20 mouse cellular contexts compared by ENCODE assay signal in the genomic region with DNA sequence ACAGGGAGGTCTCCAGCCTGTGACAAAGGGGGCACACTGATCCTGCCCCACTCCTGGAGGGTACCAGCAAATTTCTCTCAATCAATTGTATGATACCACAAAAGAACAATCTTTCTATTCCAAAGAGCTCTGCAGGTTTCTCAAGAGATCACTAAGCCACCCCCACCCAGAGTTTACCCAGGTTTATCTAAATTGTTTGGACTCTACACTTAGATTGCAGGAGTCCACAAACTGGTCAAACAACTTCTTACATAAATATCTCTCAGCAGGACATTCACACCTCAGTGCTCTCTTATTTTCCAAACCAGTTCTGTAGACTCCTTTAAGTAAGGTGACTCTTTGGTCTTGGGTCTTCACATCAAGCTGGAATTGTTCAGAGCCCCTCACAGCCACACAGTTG. TPM values are rescaled to one million over a fixed set of nuclear protein-coding genes. Genes with fewer than 3 reads are reported as not detected.
DNase-seq lines count a peak whose midpoint lies in the region; ATAC-seq and TF ChIP-seq lines count a peak whose summit lies in the region.
"Had no signal": no experiment of that assay in that cellular context is flagged by ENCODE, and none has a peak within 500 bp of the region (broad histone marks: within the 10 kb centered on the region; RNA-seq: fewer than 3 reads in every experiment).

A gene (minus strand): TSS at position 174 of the 400 bp plus-strand sequence.

- H3K4me1 ChIP-seq in limb, embryonic 11.5 days (ENCODE audit: control insufficient read depth, insufficient read depth, low read length) = no peaks in the 10 kb centered on the region
- H3K4me1 ChIP-seq in limb, embryonic 10.5 days = no peaks in the 10 kb centered on the region
- H3K4me1 ChIP-seq in intestine, embryonic 14.5 days (replicated peaks; ENCODE audit: control insufficient read depth, insufficient read depth, low read length) = no peaks in the 10 kb centered on the region
- H3K4me1 ChIP-seq in intestine, postnatal 0 days (replicated peaks; ENCODE audit: control insufficient read depth, insufficient read depth, low read length) = no peaks in the 10 kb centered on the region
- H3K4me1 ChIP-seq: forebrain, embryonic 12.5 days; heart, embryonic 10.5 days; liver, embryonic 13.5 days; midbrain, embryonic 10.5 days had no signal

- peak; percentile 7 for DNase-seq in limb, embryonic 11.5 days (ENCODE audit: low spot score)
- DNase-seq in limb, embryonic 10.5 days (ENCODE audit: low spot score) = no peak
- DNase-seq in intestine, embryonic 14.5 days (ENCODE audit: low spot score) = no peak
- peak; percentile 70 for DNase-seq in lung, postnatal 36 days
- no peak for DNase-seq in natural killer cell, adult 2 months (ENCODE audit: low spot score in 2 of 2)
- DNase-seq: cerebellum, adult 2 months; gastrocnemius, postnatal 25 days; liver, embryonic 13.5 days; right cerebral cortex, adult 18-20 months; thymus, adult 18-20 months had no signal

- no peaks in the 10 kb centered on the region for H3K36me3 ChIP-seq in limb, embryonic 11.5 days (ENCODE audit: control insufficient read depth, insufficient read depth, low read length)
- H3K36me3 ChIP-seq in limb, embryonic 10.5 days = no peaks in the 10 kb centered on the region
- H3K36me3 ChIP-seq in intestine, embryonic 14.5 days (ENCODE audit: control insufficient read depth, insufficient read depth, low read length) = no peaks in the 10 kb centered on the region
- H3K36me3 ChIP-seq in intestine, postnatal 0 days (ENCODE audit: control insufficient read depth, insufficient read depth) = no peaks in the 10 kb centered on the region
- H3K36me3 ChIP-seq: forebrain, embryonic 12.5 days; G1E; heart, embryonic 10.5 days; liver, embryonic 13.5 days; midbrain, embryonic 10.5 days had no signal

- ATAC-seq in limb, embryonic 11.5 days (ENCODE audit: insufficient number of reproducible peaks, low FRiP score, low TSS enrichment, low read depth) = no peak
- 0 out of 2 replicates have a peak, but pooled peaks have one; percentile 23 for ATAC-seq in intestine, embryonic 14.5 days (replicated peaks; ENCODE audit: low FRiP score, low TSS enrichment, low read depth)
- peak; percentile 94 for ATAC-seq in intestine, postnatal 0 days
- ATAC-seq in monocyte, adult 5-6 weeks (replicated peaks; ENCODE audit: insufficient number of reproducible peaks, low FRiP score, low TSS enrichment, poor library complexity, severe bottlenecking) = no peak
- ATAC-seq: hindbrain, postnatal 0 days had no signal

- no peaks in the 10 kb centered on the region for H3K9me3 ChIP-seq in limb, embryonic 11.5 days (ENCODE audit: control insufficient read depth, low read length)
- H3K9me3 ChIP-seq in limb, embryonic 10.5 days (replicated peaks) = no peaks in the 10 kb centered on the region
- no peaks in the 10 kb centered on the region for H3K9me3 ChIP-seq in intestine, embryonic 14.5 days (ENCODE audit: control insufficient read depth, low read length)
- H3K9me3 ChIP-seq in intestine, postnatal 0 days (ENCODE audit: control insufficient read depth) = no peaks in the 10 kb centered on the region
- H3K9me3 ChIP-seq: forebrain, embryonic 12.5 days; heart, embryonic 10.5 days; midbrain, embryonic 10.5 days had no signal

- H3K9ac ChIP-seq in limb, embryonic 11.5 days (ENCODE audit: low read length) = no peak within 1 kb of the TSS
- H3K9ac ChIP-seq in intestine, embryonic 14.5 days (ENCODE audit: low read length) = no peak within 1 kb of the TSS
- no peak within 1 kb of the TSS for H3K9ac ChIP-seq in intestine, postnatal 0 days (ENCODE audit: low read depth, low read length)
- H3K9ac ChIP-seq: forebrain, embryonic 12.5 days; liver, embryonic 13.5 days had no signal

- H3K4me3 ChIP-seq in limb, embryonic 11.5 days (ENCODE audit: low read depth, low read length) = no peak within 1 kb of the TSS
- H3K4me3 ChIP-seq in limb, embryonic 10.5 days = no peak within 1 kb of the TSS
- no peak within 1 kb of the TSS for H3K4me3 ChIP-seq in intestine, embryonic 14.5 days (ENCODE audit: low read depth, low read length)
- no peak within 1 kb of the TSS for H3K4me3 ChIP-seq in intestine, postnatal 0 days (ENCODE audit: low read depth, low read length)
- H3K4me3 ChIP-seq: forebrain, embryonic 12.5 days; heart, embryonic 10.5 days; liver, embryonic 13.5 days; midbrain, embryonic 10.5 days had no signal

- no peak within 1 kb of the TSS for H3K4me2 ChIP-seq in limb, embryonic 11.5 days (ENCODE audit: low read depth, severe bottlenecking)
- H3K4me2 ChIP-seq in intestine, embryonic 14.5 days (ENCODE audit: low read length) = no peak within 1 kb of the TSS
- peak within 1 kb of the TSS; percentile 49 for H3K4me2 ChIP-seq in intestine, postnatal 0 days (replicated peaks; ENCODE audit: low read depth)
- H3K4me2 ChIP-seq: forebrain, embryonic 12.5 days; liver, embryonic 13.5 days had no signal

- H3K27ac ChIP-seq in limb, embryonic 11.5 days (replicated peaks; ENCODE audit: low read depth, low read length) = no peak within 1 kb of the TSS
- H3K27ac ChIP-seq in limb, embryonic 10.5 days = no peak within 1 kb of the TSS
- H3K27ac ChIP-seq in intestine, embryonic 14.5 days (ENCODE audit: low read depth) = no peak within 1 kb of the TSS
- peak within 1 kb of the TSS; percentile 15; the same call in 1 of the 2 replicates for H3K27ac ChIP-seq in intestine, postnatal 0 days (ENCODE audit: low read depth, low read length)
- H3K27ac ChIP-seq: forebrain, embryonic 12.5 days; heart, embryonic 10.5 days; hindbrain, postnatal 0 days; liver, embryonic 13.5 days; midbrain, embryonic 10.5 days had no signal

- no peak for TF ChIP-seq CTCF in intestine, postnatal 0 days (IDR thresholded peaks at IDR 0.05; ENCODE audit: low read depth)

- no peaks in the 10 kb centered on the region for H3K27me3 ChIP-seq in limb, embryonic 11.5 days (ENCODE audit: control insufficient read depth, insufficient read depth, low read length)
- no peaks in the 10 kb centered on the region for H3K27me3 ChIP-seq in limb, embryonic 10.5 days (ENCODE audit: low read depth, poor library complexity, severe bottlenecking)
- H3K27me3 ChIP-seq in intestine, embryonic 14.5 days (replicated peaks; ENCODE audit: control insufficient read depth, insufficient read depth, low read length) = no peaks in the 10 kb centered on the region
- no peaks in the 10 kb centered on the region for H3K27me3 ChIP-seq in intestine, postnatal 0 days (replicated peaks; ENCODE audit: control insufficient read depth, insufficient read depth, low read length)
- H3K27me3 ChIP-seq: forebrain, embryonic 12.5 days had no signal

RNA-seq across cellular contexts. Expression of the gene that starts here (rescaled TPM):
- not detected in 2 replicates for polyA plus RNA-seq in limb, embryonic 11.5 days (2014; fragmentation: Nextera tagmentation; extraction: Ambion mirVana)
- polyA plus RNA-seq in limb, embryonic 10.5 days (2016; fragmentation: Nextera tagmentation; extraction: Ambion mirVana) = not detected in 2 replicates
- 0.28 and 0.45 TPM in 2 replicates for polyA plus RNA-seq in intestine, embryonic 14.5 days (2014; fragmentation: Nextera tagmentation; extraction: Ambion mirVana)
- polyA plus RNA-seq in intestine, postnatal 0 days (2015; fragmentation: Nextera tagmentation; extraction: Ambion mirVana) = 0.66 and 1.1 TPM in 2 replicates
- total RNA-seq in monocyte, adult 5-6 weeks (2017) = not detected in 3 replicates
- total RNA-seq: common myeloid progenitor, adult 5-6 weeks; G1E; hindbrain, postnatal 0 days had no signal
- polyA plus RNA-seq: adrenal gland, adult 2 months; brain, embryonic 14.5 days; cerebellum, adult 2 months; forebrain, embryonic 12.5 days; G1E; heart, embryonic 10.5 days; hindbrain, postnatal 0 days; midbrain, embryonic 10.5 days had no signal

Comparison
In these comparisons a context has a peak if more than half of its experiments do, and no peak if none do; other contexts are left out.
1. Peak in DNase-seq in limb, embryonic 11.5 days; RNA of the gene not detected or under 1 TPM.
2. Peak in ATAC-seq in intestine, embryonic 14.5 days; RNA of the gene not detected or under 1 TPM.